17 mouse cellular contexts compared by ENCODE assay signal in the genomic region with DNA sequence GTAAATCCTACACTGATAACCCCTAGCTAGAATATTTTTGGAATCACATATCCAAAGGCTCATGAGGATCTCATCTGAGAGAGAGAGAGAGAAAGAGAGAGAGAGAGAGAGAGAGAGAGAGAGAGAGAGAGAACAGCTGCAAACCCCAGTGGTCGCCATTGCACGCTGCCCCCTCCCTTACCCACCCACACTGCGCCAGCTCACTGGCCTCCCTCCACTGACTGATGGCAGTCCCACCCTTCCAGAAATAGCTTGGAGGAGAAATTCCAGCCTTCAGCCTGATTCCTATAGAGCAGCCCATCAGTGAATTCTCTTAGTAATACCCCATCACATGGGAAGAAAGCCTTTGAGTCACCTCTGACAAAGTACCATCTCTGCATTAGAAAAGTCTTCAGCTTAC.
"Had no signal": no experiment of that assay in that cellular context is flagged by ENCODE, and none has a peak within 500 bp of the region (broad histone marks: within the 10 kb centered on the region; RNA-seq: fewer than 3 reads in every experiment).

No protein-coding gene starts in this region.

- H3K27me3 ChIP-seq: limb, embryonic 13.5 days; liver, embryonic 13.5 days; neural tube, embryonic 12.5 days; neural tube, embryonic 15.5 days; stomach, embryonic 15.5 days had no signal

- H3K4me1 ChIP-seq: limb, embryonic 13.5 days; liver, embryonic 13.5 days; neural tube, embryonic 12.5 days; neural tube, embryonic 15.5 days had no signal

- H3K9ac ChIP-seq: limb, embryonic 13.5 days; liver, embryonic 13.5 days; neural tube, embryonic 12.5 days; neural tube, embryonic 15.5 days; stomach, embryonic 15.5 days had no signal

- H3K4me2 ChIP-seq: limb, embryonic 13.5 days; liver, embryonic 13.5 days; midbrain, embryonic 11.5 days; neural tube, embryonic 12.5 days; neural tube, embryonic 15.5 days; stomach, embryonic 15.5 days had no signal

- DNase-seq: kidney, postnatal 14 days; kidney, postnatal 4 days; left cerebral cortex, postnatal 4 days; liver, embryonic 13.5 days; lung, adult 2 months; lung, postnatal 14 days; lung, postnatal 4 days; midbrain, embryonic 14.5 days; retina, postnatal 1 day; right cerebral cortex, postnatal 25 days; spleen, adult 18-20 months; thymus, postnatal 25 days had no signal

- H3K9me3 ChIP-seq: limb, embryonic 13.5 days; liver, embryonic 13.5 days; neural tube, embryonic 12.5 days; neural tube, embryonic 15.5 days; stomach, embryonic 15.5 days had no signal

- H3K4me3 ChIP-seq: limb, embryonic 13.5 days; liver, embryonic 13.5 days; neural tube, embryonic 12.5 days; neural tube, embryonic 15.5 days; stomach, embryonic 15.5 days had no signal

- H3K36me3 ChIP-seq: limb, embryonic 13.5 days; liver, embryonic 13.5 days; neural tube, embryonic 12.5 days; neural tube, embryonic 15.5 days; stomach, embryonic 15.5 days had no signal

- H3K27ac ChIP-seq: limb, embryonic 13.5 days; liver, embryonic 13.5 days; neural tube, embryonic 12.5 days; neural tube, embryonic 15.5 days; stomach, embryonic 15.5 days had no signal
